Mouse (Mus musculus): ENCODE results near the gene Pygo2. TPM values are rescaled to one million over a fixed set of nuclear protein-coding genes. Genes with fewer than 3 reads are reported as not detected.
A peak's percentile ranks its signal among the peaks of the same experiment; 100 is the strongest.
"Not testable (repeated sequence)": the region's sequence is repeated elsewhere in the genome, so short reads cannot be mapped to it uniquely, and the experiment has no call there.

The Pygo2 gene
- total RNA-seq, 2 experiments from 2014 or later: 13.8 to 16.6 TPM

DNA sequence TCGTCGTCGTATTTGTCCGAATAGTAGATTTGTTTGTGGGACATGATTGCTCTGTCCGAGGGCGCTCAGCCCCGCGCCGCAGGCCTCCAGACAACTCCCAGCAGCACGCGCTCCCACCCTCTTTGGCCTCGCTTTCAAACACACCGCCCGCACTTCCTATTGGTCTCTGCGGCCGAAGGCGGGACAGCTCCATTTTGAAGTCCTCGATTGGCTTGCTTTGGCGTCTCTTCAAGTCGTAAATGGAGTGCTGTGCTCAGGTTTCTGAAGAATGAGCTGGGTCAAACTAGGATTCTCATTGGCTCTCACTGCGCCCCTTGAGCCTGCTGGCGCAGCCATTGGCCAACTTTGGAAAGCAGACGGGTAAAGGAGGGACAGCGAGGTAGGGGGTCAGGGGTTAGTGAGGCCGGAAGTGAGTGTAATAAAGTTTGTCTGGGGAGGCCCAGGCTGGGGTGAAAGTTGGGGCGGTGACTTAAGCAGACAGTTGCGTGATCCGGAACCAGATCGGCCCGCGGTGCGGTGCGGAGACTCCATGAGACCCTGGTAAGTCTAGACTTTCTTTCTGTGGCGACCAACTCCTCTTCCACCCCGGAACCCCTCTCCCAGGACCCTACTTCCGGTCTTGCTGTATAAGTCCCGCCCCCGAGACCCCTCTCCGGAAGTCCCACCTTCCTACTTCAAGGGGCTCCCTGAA lies 11.7 kb upstream of the Pygo2 start, which contains the start of the genes Cks1b and Shc1:
Cks1b (minus strand) TSS at position 214 of the 691 bp plus-strand sequence.
Shc1 (plus strand) TSS at position 274 of the 691 bp plus-strand sequence.
- intact Hi-C loops (cut with DNase I): no loop called here

DNA sequence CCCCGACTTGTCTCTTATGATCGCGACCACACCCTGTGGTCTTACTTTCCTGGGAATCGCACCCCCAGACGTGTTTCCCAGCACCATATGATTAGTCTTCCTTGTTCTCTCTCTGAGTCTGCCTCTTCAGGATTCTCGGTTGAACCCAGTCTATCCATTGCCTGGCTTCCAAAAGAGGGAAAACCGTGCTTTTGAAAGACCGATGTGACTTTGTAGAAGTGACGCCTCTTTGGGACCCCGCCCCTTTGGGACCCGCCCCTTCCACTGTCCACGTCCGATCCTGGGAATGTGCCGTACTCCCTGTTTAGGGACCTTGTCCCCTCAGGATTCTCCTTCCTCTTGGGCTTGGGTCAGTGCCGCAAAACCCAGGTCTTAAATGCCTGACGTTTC lies 11.2 kb upstream of the Pygo2 start:
- intact Hi-C loops (cut with DNase I): no loop called here
- DNase-seq: peak; percentile 79 to 80

More for the DNA sequence above, 11.7 kb upstream of the Pygo2 start, which contains the start of the genes Cks1b and Shc1:
- peak; percentile 90 to 91 for DNase-seq

DNA sequence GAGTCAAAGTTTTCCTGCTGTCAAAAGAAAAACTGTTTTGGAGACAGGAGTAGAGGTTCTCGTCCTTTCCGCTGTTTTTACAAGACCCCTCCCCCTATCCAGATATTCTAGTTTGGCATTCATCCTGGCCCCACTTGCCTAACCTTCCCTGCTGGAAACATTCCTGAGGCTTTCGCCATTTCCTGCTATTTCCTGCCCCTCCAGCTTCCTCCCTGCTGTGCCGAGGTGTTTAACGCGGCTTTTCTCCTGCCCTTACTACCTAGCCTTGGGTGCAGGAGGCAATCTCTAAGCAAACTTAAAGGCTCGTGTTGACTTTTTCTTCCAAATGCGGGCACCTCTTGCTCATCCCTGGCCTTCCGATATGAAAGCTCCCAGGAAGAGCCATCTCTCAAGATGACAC lies 10.4 kb upstream of the Pygo2 start:
- peak; percentile 63 to 77 for DNase-seq
- intact Hi-C loops (cut with DNase I): no loop called here

DNA sequence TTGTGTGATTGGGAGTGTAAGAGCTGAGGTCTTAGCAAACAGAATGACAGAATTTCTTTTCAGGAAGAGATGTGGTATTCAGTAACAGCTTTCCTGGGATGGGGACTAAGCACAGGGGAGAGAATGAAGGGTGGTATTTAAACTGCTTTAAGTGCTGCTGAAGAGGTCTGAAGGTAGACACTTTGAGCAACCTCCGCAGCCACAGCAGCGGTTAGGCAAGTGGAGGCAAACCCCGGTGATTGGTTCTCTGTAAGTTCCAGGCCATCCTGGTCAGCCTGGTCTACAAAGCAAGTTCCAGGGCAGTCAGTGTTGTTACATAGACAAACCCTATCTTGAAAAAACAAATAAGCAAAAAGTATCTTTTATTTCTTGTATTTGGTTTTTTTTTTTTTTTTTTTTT lies 10.0 kb upstream of the Pygo2 start:
- DNase-seq: no peak
- intact Hi-C loops (cut with DNase I): loop anchor here (2.0 kb wide), 1 partner anchor 17 kb away; the partner anchor contains the start of gene Pbxip1

DNA sequence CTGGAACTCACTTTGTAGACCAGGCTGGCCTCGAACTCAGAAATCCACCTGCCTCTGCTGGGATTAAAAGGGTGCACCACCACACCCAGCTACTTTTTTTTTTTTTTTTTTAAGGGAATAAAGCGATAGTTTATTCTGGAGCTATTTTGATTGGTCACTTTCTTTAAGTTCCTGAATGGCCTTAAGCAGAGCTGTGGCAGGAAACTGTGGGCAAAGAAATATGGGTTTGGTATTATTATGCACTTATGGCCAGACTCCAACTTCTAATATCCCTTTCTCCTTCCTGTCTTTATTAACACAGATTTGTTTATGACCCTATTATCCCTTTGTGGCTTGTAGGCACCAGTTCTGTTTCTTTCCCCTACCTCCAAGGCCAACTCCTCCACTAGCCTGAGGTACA lies 9.6 kb upstream of the Pygo2 start:
- intact Hi-C loops (cut with DNase I): loop anchor here (2.0 kb wide), 1 partner anchor 16 kb away; the partner anchor contains the start of gene Pbxip1
- DNase-seq: no peak

DNA sequence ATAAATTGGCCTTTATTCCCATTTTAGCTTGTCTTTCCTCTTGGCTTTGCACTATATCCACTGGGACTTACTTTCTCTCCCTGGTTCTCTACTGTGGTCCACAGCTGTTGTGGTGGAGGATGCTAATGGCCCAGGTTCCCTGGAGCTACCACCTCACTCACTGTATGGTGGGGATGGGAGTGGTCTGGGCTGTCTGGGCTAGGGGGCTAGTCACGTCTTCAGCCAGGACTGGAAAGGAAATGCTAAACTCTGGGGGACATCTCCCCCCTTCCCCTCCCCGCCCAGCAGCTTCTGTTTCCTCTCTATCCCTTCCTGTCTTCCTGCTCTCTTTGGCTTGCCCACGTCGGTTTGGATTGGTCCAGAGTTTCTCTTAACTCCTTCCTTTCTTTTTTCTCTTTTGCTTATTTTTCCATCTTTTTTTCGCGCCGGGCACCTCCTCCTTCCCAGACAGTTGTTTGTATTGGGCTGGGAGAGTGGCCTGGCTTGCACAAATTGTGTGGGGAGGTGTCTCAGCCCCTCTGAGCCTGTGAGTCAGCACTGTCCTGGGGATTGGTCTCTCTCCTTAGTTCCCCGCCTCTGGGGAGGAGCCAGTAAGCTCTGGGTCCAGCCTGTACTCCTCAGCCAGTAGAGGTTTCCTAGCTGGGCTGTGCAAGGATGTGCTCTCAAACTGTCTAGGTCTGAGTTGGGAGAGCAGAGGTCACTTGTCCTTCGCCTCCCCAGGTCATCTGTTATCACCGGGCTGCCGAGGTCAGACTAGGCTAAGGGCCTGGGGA lies 8.8 kb upstream of the Pygo2 start:
- intact Hi-C loops (cut with DNase I): loop anchor here (2.0 kb wide), 1 partner anchor 16 kb away; the partner anchor contains the start of gene Pbxip1
- peak; percentile 74 to 82 for DNase-seq

DNA sequence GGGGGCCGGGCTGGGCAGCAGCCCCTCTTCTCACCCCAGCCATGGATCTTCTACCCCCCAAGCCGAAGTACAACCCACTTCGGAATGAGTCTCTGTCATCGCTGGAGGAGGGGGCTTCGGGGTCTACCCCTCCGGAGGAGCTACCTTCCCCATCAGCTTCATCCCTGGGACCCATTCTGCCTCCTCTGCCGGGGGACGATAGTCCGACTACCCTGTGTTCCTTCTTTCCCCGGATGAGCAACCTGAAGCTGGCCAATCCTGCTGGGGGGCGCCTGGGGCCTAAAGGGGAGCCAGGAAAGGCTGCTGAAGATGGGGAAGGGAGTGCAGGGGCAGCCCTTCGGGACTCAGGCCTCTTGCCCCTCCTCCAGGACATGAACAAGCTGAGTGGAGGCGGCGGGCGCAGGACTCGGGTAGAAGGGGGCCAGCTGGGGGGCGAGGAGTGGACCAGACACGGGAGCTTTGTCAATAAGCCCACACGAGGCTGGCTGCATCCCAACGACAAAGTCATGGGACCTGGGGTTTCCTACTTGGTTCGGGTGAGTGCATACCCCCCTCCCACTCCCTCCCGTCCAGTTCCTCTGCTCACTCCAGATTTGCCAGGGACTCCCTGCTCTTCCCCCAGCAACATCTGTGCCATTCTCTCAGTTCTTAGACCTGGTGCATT lies 8.1 kb upstream of the Pygo2 start:
- intact Hi-C loops (cut with DNase I): loop anchor here (2.0 kb wide), 1 partner anchor 15 kb away; the partner anchor contains the start of gene Pbxip1
- no peak for DNase-seq

DNA sequence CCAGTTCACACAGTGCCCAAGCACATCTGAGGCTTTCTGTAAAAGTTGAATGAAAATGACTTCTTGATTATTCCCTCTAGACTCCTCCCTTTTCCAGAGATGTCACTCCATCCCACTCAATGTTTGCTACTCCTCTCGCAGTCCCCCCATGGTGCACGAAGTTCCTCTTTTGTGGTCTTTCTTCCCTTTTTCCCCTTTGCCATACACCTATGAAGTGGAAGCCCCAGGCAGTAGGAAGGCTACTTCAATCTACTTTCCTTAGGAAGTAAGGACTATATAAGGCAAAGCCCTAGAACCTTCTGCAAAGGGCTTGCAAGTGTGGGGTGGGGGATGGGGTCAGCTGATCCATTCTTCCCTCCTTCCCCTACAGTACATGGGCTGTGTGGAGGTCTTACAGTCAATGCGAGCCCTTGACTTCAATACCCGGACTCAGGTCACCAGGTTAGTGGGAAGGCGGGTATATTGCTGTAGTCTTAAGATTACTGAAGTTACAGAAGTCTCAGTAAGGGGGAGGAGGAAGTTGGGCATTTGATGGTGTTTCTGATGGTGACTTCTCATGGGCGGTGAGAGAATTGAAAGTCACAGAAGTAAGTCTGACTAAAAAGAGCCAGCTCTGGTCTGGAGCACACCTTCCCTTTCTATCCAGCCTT lies 7.3 kb upstream of the Pygo2 start:
- no peak for DNase-seq
- intact Hi-C loops (cut with DNase I): no loop called here

DNA sequence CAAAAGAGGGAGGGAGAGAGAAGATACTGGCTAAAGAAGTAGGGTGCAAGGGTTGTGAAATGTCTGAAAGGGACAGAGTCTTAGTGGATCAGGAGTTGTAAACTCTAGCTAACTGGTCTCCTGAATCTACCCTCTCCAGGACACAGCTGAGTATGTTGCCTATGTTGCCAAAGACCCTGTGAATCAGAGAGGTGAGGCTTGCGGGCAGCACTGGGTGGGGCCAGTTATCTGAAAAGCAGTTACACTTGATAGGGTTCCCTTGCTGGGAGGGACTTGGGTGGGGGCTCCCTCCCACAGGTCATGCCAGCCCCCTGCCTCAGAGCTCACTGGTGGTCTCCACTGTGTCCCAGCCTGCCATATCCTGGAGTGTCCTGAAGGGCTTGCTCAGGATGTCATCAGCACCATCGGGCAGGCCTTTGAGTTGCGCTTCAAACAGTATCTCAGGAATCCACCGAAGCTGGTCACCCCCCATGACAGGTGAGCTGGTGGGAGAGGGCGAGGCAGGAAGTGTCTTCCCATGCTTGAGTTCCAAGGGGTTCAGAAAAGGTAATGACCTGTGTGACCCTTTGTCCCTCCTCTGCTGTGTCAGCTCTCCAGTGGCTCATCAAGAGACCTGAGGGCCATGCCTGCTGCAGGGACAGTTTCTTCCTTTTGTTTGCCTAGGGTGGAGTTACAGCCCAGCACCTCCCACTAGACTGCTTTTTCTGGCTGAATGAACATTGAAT lies 5.4 kb upstream of the Pygo2 start:
- intact Hi-C loops (cut with DNase I): no loop called here

DNA sequence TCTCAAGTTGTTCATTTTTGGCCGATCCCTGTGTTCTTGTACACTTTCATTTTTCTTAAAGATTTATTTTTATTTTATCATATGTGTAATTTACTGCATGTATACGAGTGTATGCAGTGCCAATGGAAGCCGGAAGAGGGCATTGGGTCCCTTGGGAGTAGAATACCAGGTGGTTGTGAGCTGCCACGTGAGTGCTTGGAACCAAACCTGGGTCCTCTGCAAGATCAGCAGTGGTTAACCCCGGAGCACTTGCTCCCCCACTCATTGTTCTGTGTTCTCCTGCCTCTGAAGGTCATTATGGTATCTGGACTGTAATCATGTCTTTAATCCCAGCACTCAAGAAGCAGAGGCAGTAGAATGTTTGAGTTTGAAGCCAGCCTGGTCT lies 4.9 kb upstream of the Pygo2 start:
- intact Hi-C loops (cut with DNase I): no loop called here

More for the DNA sequence above, 5.4 kb upstream of the Pygo2 start:
- no peak for DNase-seq

DNA sequence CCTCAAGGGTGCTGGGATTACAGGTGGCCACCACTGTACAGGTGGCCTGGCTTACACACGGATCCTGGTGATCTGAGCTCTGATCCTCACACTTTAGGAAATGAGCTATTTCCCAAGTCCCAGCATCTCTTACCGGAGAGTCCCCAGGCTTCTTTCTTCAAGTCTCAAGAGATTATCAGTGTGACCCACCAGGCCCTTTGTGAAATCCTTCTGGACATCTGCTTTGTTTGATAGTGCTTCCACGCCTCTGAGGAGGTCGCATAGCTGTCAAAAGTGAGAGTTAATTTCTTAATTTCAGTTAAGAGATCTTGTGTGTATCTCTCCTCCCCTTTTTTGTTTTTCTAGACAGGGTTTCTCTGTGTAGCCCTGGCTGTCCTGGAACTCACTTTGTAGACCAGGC lies 4.1 kb upstream of the Pygo2 start:
- DNase-seq: no peak
- intact Hi-C loops (cut with DNase I): no loop called here

More for the DNA sequence above, 4.9 kb upstream of the Pygo2 start:
- no peak for DNase-seq

DNA sequence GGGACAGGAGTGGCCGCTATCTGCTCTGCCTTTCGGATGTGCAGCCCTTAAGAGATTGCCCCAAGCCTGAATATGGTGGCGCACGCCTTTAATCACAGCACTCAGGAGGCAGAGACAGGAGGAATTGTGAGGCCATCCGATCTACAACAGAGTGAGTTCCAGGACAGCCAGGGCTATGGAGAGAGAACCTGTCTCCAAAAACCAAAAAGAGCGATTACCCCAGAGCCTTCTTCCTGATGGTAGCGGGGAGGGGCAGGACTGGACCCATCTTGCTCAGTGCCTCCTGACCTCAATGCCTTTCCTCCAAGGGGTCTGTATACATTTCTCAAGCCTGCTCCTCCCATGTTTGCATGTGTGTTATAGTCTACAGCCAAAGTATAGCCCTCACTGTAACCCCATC lies 993 bp upstream of the Pygo2 start:
- intact Hi-C loops (cut with DNase I); DNase-seq: not testable (repeated sequence)

DNA sequence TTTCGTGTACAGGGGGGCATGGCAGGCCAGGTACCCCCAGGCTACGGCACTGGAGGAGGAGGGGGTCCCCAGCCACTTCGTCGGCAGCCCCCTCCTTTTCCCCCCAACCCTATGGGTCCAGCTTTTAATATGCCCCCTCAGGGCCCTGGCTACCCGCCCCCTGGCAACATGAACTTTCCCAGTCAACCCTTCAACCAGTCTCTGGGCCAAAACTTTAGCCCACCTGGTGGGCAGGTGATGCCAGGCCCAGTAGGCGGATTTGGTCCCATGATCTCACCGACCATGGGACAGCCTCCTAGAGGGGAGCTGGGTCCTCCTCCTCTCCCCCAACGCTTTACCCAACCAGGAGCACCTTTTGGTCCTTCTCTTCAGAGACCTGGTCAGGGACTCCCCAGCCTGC lies 2.6 kb downstream of the Pygo2 start:
- no peak for DNase-seq
- intact Hi-C loops (cut with DNase I): no loop called here

DNA sequence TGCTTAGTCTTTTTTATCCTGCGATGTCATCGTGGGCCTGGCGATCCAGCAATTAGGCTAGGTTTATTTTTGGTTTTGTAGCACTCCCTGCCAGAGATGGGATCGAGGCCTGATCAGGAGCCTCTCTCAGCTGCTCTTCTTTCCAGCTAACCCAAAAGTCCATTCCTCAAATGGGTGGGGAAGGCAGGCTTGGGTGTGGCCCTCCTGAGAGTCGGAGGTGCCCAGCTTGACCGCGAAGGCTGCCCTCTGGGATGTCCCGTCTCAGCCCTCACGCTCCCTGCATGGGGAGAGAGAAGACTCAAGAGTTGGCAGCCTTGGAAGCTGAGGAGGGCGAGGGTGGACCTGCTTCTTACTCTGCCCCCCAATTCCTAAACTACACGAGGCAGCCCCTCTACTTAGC lies 4.5 kb downstream of the Pygo2 start:
- intact Hi-C loops (cut with DNase I): no loop called here

DNA sequence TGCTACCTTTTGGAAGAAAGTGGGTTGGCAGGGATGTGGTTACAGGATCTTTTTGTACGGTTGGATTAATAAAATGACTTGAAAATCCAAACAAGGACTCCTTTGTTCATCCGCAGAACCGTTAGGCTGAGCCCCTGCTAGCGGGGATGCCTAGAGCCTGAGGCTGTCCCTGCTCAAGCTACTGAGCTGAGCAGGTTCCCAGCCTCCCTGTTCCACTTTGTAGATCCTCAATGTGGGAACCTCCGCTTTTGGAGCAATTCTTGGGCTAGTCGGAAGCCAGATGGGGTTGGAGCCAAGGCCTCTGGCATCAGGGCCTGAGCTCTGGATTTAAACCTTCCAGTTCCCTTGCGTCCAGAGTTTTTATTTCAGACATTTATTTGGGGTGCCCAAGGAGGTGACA lies 5.0 kb downstream of the Pygo2 start:
- intact Hi-C loops (cut with DNase I): no loop called here
- no peak for DNase-seq

More for the DNA sequence above, 4.5 kb downstream of the Pygo2 start:
- no peak for DNase-seq

DNA sequence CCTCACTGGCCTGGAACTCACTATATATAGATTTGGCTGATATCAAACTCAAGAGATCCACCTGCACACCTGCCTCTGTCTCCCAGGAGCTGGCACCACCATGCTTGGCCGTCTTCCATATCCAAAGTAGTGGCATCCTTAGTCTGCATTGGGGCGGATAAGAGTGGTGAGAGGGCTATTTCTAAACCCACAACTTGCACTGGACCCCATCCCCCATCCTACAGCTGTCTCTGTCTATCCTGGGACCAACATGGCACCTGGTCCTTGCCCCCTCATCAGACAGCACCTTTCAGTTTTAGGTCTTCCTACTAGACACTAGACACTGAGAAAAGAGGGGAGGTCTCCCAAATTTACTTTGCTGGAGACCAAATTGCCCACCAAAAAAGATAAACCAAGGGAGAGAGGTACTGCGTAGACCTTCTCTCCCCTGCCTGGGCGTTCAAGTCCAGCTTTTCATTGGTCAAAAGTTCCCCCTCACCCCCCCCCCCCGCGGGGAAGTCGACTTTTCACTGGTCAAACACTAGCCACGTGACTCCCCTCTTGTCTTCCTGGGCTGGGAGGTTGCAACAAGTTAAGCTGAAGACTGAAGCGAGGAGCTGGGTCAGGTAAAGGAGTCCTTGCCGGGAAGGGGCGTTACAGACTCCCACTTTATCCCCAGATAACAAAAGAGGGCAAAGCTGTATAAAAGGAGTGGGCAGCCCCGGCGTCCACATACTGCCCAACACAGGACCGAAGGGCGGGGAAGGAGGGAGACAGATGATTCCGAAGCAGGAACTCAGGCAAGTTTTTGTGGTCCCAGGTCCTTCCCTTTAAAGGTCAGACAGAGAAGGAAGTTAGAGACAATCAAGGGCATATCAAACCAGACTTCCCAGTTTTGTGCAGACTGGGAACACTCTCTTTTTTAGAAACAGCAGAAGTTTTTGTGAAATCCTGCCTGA lies 6.4 kb downstream of the Pygo2 start, which contains the start of gene Pbxip1:
Pbxip1 (plus strand) TSS at position 531 of the 938 bp plus-strand sequence.
- DNase-seq: peak; percentile 63 to 76
- intact Hi-C loops (cut with DNase I): loop anchor here (2.0 kb wide), 1 partner anchor 16 kb away; no protein-coding TSS in a partner anchor

DNA sequence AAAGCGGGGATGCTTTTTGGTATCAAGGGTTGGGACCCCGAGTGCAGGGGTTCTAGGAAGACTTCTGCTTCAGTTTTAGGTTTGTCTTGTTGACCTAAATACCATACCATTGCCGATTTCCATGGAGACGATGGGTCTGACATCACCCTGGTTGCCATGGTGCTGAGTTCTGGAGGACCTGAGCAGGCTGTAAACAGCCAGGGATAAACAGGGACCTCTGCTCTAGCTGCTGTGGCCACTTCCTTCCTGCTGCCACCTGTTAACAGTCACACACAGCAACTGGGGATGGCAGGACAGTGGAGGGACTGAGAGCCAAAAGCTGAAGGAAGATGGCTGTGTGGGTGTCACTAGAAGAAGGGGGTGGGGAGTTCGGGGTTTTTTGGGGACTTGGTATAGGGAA lies 7.3 kb downstream of the Pygo2 start:
- no peak for DNase-seq
- intact Hi-C loops (cut with DNase I): loop anchor here (2.0 kb wide), 1 partner anchor 16 kb away; no protein-coding TSS in a partner anchor

DNA sequence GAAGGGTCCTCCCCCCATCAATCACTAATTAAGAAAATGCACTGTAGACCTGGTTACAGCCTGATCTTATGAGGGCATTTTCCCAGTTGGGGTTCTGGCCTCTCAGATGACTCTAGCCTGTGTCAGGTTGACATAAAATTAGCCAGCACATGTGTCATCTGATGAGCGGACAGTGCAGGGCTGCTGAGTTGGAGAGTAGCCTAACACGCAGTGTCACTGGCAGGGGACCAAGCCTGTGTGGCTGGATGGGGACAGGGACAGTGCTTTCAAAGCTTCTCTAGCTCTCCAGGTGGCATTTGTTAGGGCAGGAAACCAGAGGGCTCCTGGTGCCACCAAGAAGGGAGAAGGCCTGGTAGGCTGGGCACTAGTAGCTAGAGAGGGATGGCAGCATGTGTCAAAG lies 10.7 kb downstream of the Pygo2 start:
- DNase-seq: no peak
- intact Hi-C loops (cut with DNase I): no loop called here

Measured in heart, postnatal 36 days (tissue).